Mouse (Mus musculus) neutrophil, adult 5-6 weeks (primary cell): Measurements from ENCODE around the gene Gipc1. TPM values are rescaled to one million over a fixed set of nuclear protein-coding genes. Genes with fewer than 3 reads are reported as not detected.

Source experiments
- ATAC-seq: fragments of 151-379, 151-347 bp; 2 replicates; pipeline ENCODE4 v1.8.0; 2017; ENCODE audit warnings: mild to moderate bottlenecking, moderate TSS enrichment; ENCODE audit not compliant: insufficient number of reproducible peaks, poor library complexity, low FRiP score, severe bottlenecking; ENCODE audit errors: extremely low read depth
- total RNA-seq: library from RNA; stranded (forward); fragments of 200-1000 nt; gene quantifications from 2 replicates; pipeline ENCODE4 v1.2.3, GENCODE M21; 2017

Gene Gipc1
- total RNA-seq, 1 experiment from 2014 or later = 7.4 TPM

- ATAC-seq = peak; percentile 21; the same call in 1 of the 2 replicates
Observed at GRCm38 (mm10) chr8:83668010-83668916, 15.8 kb downstream of the Gipc1 start.

GRCm38 (mm10) chr8:83669013-83669412, 16.5 kb downstream of the Gipc1 start:
- no peak for ATAC-seq

GRCm38 (mm10) chr8:83672936-83673335, 20.5 kb downstream of the Gipc1 start:
- ATAC-seq = no peak

GRCm38 (mm10) chr8:83674497-83674896, 22.0 kb downstream of the Gipc1 start:
- no peak for ATAC-seq

GRCm38 (mm10) chr8:83679866-83680265, 27.4 kb downstream of the Gipc1 start:
- ATAC-seq = no peak

GRCm38 (mm10) chr8:83680603-83681002, 28.1 kb downstream of the Gipc1 start:
- ATAC-seq = no peak

- ATAC-seq = no peak
Observed at GRCm38 (mm10) chr8:83681099-83681498, 28.6 kb downstream of the Gipc1 start.

- no peak for ATAC-seq
Observed at GRCm38 (mm10) chr8:83684517-83684916, 32.0 kb downstream of the Gipc1 start.

- no peak for ATAC-seq
Observed at GRCm38 (mm10) chr8:83689264-83689663, 36.8 kb downstream of the Gipc1 start.

GRCm38 (mm10) chr8:83693609-83694236, 41.2 kb downstream of the Gipc1 start:
- 0 out of 2 replicates have a peak, but pooled peaks have one; percentile 23 for ATAC-seq

GRCm38 (mm10) chr8:83694369-83695160, 42.1 kb downstream of the Gipc1 start:
- ATAC-seq = no peak

- ATAC-seq = peak; percentile 25; the same call in 1 of the 2 replicates
Observed at GRCm38 (mm10) chr8:83695351-83696106, 43.1 kb downstream of the Gipc1 start.

- peak; percentile 29; the same call in 1 of the 2 replicates for ATAC-seq
Observed at GRCm38 (mm10) chr8:83697374-83698220, 45.1 kb downstream of the Gipc1 start.

GRCm38 (mm10) chr8:83698291-83698660, 45.8 kb downstream of the Gipc1 start:
- ATAC-seq = peak; percentile 81

- no peak for ATAC-seq
Observed at GRCm38 (mm10) chr8:83698661-83699453, 46.4 kb downstream of the Gipc1 start, which contains the start of gene Pkn1. TSS of gene Pkn1 (minus strand) at chr8:83699179.

GRCm38 (mm10) chr8:83699566-83699965, 47.1 kb downstream of the Gipc1 start:
- ATAC-seq = no peak
